Comparison of ENCODE assay signal across 12 mouse cellular contexts in the genomic region with DNA sequence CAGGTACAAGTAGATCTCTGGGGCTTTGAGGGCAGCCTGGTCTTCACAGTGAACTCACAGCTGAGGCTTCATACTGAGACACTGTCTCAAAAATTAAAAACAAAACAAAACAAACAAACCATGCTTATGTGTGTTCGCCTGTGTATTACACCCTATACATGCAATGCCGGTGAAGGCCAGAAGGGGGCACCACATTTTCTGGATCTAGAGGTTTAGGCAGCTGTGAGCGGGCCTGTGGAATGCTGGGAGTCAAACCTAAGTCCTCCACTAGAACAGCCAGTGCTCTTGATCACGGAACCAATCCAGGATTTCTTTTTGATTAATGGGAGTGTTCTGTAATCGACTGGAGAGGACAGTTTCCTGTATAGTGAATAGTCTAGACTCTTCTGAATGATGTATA. TPM values are rescaled to one million over a fixed set of nuclear protein-coding genes. Genes with fewer than 3 reads are reported as not detected.
DNase-seq lines count a peak whose midpoint lies in the region; TF ChIP-seq lines count a peak whose summit lies in the region.
"Had no signal": no experiment of that assay in that cellular context is flagged by ENCODE, and none has a peak within 500 bp of the region (broad histone marks: within the 10 kb centered on the region; RNA-seq: fewer than 3 reads in every experiment).

No protein-coding gene starts in this region.

- DNase-seq in heart, adult 2 months, result no peak
- no peak for DNase-seq in heart, postnatal 36 days
- peak; percentile 61 for DNase-seq in thymus, postnatal 0 days (ENCODE audit: low spot score)
- DNase-seq in thymus, postnatal 10 days (ENCODE audit: low spot score in 2 of 2), result no peak
- peak; percentile 49 for DNase-seq in limb, embryonic 10.5 days (ENCODE audit: low spot score)
- no peak for DNase-seq in adipocyte (ENCODE audit: low spot score)
- DNase-seq in spleen, postnatal 4 days (ENCODE audit: low spot score in 2 of 2), result no peak
- no peak for DNase-seq in spleen, postnatal 14 days (ENCODE audit: low spot score in 2 of 2)
- DNase-seq: cerebellum, postnatal 14 days; layer of hippocampus, adult 9-11 months; lung, postnatal 14 days had no signal

- intact Hi-C loops in heart, adult 2 months (cut with DNase I), result no loop called here
- intact Hi-C loops in heart, postnatal 36 days (cut with DNase I), result no loop called here

- peak; percentile 48 for TF ChIP-seq CTCF in heart, adult 2 months (IDR thresholded peaks at IDR 0.05)

- WGBS in heart, adult 2 months, result 61% methylated on average over 5 of the region's 5 CpGs
- 49% methylated on average over 5 of the region's 5 CpGs for WGBS in limb, embryonic 10.5 days

- no peak overlapping the region for H3K9ac ChIP-seq in heart, adult 2 months (ENCODE audit: low read depth, low read length)

- TF ChIP-seq POLR2A in heart, adult 2 months (IDR thresholded peaks at IDR 0.05; ENCODE audit: insufficient read depth, low read depth, low read length), result no peak

- no peaks in the 10 kb centered on the region for H3K79me2 ChIP-seq in heart, adult 2 months (replicated peaks; ENCODE audit: control insufficient read depth, insufficient read depth, low read length)

- H3K27me3 ChIP-seq in heart, adult 2 months (ENCODE audit: control insufficient read depth, insufficient read depth, low read length), result no peaks in the 10 kb centered on the region
- H3K27me3 ChIP-seq in limb, embryonic 10.5 days (ENCODE audit: low read depth, poor library complexity, severe bottlenecking), result no peaks in the 10 kb centered on the region

- TF ChIP-seq EP300 in heart, adult 2 months (IDR thresholded peaks at IDR 0.05; ENCODE audit: insufficient read depth, low read depth, low read length), result no peak

- H3K4me1 ChIP-seq in heart, adult 2 months (ENCODE audit: control insufficient read depth, insufficient read depth, low read length), result no peaks in the 10 kb centered on the region
- H3K4me1 ChIP-seq in limb, embryonic 10.5 days, result peaks cover 11% of the 10 kb centered on the region

- no peaks in the 10 kb centered on the region for H3K36me3 ChIP-seq in heart, adult 2 months (ENCODE audit: control insufficient read depth, insufficient read depth, low read length)
- H3K36me3 ChIP-seq in limb, embryonic 10.5 days, result no peaks in the 10 kb centered on the region
- H3K36me3 ChIP-seq: hindbrain, embryonic 10.5 days had no signal

- no peak overlapping the region for H3K27ac ChIP-seq in heart, adult 2 months
- H3K27ac ChIP-seq in limb, embryonic 10.5 days, result no peak overlapping the region
- H3K27ac ChIP-seq: hindbrain, embryonic 10.5 days had no signal

- no peaks in the 10 kb centered on the region for H3K9me3 ChIP-seq in limb, embryonic 10.5 days (replicated peaks)
- H3K9me3 ChIP-seq: hindbrain, embryonic 10.5 days had no signal

- no peak overlapping the region for H3K4me3 ChIP-seq in heart, adult 2 months
- H3K4me3 ChIP-seq in limb, embryonic 10.5 days, result no peak overlapping the region
- H3K4me3 ChIP-seq: hindbrain, embryonic 10.5 days had no signal

RNA-seq across cellular contexts. Expression of a gene that starts 11.6 kb away (rescaled TPM):
- under 1 TPM; 0.14 to 0.18 TPM for total RNA-seq in heart, adult 2 months (2021)
- polyA plus RNA-seq in heart, adult 2 months (2012; rRNA removed), result 0.09 and 0.12 TPM in 2 replicates
- under 1 TPM in 1 of 2 experiments, not detected in 1; 0.25 TPM for total RNA-seq in heart, postnatal 36 days (2021)
- 8.5 and 9.6 TPM in 2 replicates for polyA plus RNA-seq in thymus, postnatal 0 days (2015; fragmentation: Nextera tagmentation; extraction: Ambion mirVana)
- 0.59 and 1.1 TPM in 2 replicates for polyA plus RNA-seq in limb, embryonic 10.5 days (2016; fragmentation: Nextera tagmentation; extraction: Ambion mirVana)

RNA-seq across cellular contexts. Expression of a gene that starts 11.7 kb away (rescaled TPM):
- total RNA-seq in heart, adult 2 months (2021), result 100 to 1,000 TPM; 234 to 265 TPM
- 148 and 201 TPM in 2 replicates for polyA plus RNA-seq in heart, adult 2 months (2012; rRNA removed)
- total RNA-seq in heart, postnatal 36 days (2021), result 100 to 1,000 TPM; 247 to 253 TPM
- 509 and 526 TPM in 2 replicates for polyA plus RNA-seq in thymus, postnatal 0 days (2015; fragmentation: Nextera tagmentation; extraction: Ambion mirVana)
- polyA plus RNA-seq in limb, embryonic 10.5 days (2016; fragmentation: Nextera tagmentation; extraction: Ambion mirVana), result 526 and 559 TPM in 2 replicates

Comparison
In these comparisons a context has a peak if more than half of its experiments do, and no peak if none do; other contexts are left out.
1. DNase-seq: peak in thymus, postnatal 0 days (single experiment) and limb, embryonic 10.5 days (single experiment); none in heart, adult 2 months (0 of 2), heart, postnatal 36 days (0 of 2), thymus, postnatal 10 days (0 of 2), adipocyte (single experiment), spleen, postnatal 4 days (0 of 2) and spleen, postnatal 14 days (0 of 2).